Mouse (Mus musculus): ENCODE results near the gene Fbxl20.
A peak's percentile ranks its signal among the peaks of the same experiment; 100 is the strongest.
"Not testable (repeated sequence)": the region's sequence is repeated elsewhere in the genome, so short reads cannot be mapped to it uniquely, and the experiment has no call there.

Fbxl20 gene

DNA sequence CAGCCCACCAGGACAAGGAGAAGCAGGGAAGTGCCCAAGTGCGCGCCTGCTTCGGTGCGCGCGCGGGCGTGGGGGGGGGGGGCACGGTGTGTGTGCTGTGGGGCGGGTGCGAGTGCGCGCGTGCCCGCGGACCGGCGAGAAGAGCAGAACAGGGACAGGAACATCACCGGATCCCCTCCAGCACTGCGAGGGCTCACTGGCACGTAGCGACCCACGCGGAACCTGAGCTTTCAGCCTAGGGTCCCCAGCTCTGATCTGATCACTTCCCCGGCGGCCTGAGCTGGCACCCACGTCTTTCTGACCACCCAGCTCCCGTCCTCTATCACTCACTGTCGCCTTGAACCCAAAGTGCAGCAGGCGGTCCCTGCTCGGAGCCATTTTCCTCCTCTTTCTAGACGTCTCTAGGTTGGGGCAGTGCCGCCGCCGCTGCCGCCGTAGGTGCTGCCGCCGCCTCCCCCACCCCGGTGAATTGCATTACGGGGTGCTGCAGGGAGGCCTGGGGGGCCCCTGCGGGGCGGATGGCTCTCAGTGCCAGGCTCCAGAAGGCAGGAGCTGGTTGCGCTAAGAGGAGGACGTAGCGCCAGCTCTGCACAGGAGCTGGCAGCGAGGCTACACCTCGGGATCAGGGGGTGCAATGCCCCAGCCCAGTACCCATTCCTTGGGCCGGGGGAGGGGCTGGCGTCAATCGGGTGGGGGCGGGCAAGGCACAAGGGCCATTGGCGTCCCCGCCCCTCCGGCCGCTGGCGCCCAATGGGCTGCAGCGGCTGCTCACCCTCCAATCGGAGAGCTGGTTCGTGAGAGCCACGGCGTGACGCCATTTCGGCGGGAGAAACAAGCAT, at the start of gene Fbxl20:
TSS of gene Fbxl20 (minus strand) at position 618 of the 839 bp plus-strand sequence.
- DNase-seq (ENCODE audit: low spot score in 2 of 2) = peak; percentile 84 to 87

DNA sequence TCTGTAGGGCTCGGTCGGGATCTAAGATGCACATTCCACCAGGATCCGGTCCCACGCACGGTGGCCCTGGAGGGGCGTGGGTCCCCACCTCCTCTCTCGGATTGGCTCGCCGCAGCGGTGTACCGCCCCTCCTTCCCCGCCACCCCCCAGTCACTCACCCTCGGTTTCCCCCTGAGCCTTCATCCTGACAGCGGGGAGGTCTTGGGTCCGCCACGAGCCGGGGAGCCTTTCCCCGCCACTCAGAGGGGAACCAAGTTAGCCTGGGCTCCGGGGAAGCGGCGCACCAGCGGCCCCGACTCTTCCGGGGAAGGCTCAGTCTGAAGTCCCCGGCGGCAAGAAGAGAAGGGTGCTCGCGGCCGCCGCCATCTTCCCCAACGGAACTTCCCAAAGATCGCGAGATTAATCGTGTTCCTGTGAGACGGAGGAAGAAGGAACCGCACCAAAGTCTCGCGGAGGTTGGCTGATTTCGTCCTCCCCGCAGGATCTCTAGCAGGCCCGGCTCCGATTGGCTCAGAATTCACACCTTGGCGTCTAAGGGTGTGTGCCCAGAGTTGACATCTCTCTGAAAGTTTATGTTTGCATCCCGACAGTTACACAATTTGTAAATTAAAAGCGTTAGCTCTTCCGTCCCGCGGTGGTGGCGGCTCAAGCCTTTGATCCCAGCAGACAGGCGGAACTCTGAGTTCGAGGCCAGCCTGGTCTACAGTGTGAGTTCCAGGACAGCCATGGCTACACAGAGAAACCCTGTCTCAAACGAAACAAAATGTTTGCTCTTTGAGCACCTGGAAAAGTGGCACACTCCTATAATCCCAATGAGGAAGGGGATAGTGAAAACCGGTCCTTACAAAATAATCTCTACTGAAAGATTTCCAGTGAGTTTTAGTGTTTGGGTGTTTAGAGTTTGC, 43.0 kb upstream of the Fbxl20 start, which contains the start of gene Med1:
TSS of gene Med1 (minus strand) at position 393 of the 905 bp plus-strand sequence.
- DNase-seq (ENCODE audit: low spot score in 2 of 2) = peak; percentile 90 to 93

DNA sequence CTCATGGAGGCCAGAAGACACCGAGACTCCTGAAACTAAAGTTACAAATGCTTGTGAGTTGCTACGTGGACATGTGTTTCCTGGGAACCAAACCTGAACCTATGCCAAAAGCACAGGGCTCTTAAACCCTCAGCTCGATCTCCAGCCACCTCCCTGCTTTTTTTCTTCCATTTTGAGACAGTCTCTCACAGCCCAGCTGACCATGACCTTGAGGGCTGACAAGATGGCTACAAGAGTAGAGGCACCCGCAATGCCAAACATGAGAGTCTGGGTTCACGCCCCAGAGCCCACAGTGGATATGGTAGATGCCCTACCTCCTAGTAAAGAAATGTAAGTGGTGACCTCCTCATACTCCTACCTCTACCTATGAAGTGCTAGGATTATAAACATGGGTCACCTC, 40.6 kb upstream of the Fbxl20 start:
- DNase-seq (ENCODE audit: low spot score in 2 of 2) = no peak

DNA sequence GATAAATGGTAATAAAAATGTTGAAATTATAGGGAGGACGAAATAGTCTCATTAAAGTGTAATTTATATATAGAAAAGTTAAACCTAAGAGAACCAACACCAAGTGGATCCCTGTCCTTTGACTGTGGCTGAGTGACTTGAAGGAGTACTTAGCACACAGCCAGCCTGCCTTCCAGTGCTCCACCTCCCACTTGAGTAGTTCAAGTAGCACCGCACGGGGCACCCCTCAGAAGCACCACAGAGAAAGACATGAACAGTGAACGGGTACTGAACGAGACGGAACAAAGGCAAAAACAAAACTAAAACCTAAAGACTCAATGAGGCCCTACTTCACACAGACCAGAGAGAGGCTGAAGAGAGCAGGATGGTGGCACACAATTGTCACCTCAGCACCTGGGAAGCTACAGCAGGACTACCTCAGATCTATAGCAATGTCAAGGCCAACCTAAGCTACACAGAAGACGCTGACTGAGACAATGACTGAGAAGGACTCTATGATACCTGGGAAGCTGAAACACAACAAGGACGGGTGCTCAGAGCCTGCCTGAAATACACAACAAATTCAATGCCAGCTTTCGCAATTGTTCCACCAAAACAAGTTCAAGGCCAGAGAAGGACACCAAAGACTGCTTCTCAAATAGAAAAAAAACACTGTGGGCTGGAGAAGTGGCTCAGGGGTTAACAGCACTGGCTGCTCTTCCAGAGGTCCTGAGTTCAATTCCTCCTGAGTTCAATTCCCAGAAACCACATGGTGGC, 37.6 kb upstream of the Fbxl20 start:
- DNase-seq (ENCODE audit: low spot score in 2 of 2) = no peak

DNA sequence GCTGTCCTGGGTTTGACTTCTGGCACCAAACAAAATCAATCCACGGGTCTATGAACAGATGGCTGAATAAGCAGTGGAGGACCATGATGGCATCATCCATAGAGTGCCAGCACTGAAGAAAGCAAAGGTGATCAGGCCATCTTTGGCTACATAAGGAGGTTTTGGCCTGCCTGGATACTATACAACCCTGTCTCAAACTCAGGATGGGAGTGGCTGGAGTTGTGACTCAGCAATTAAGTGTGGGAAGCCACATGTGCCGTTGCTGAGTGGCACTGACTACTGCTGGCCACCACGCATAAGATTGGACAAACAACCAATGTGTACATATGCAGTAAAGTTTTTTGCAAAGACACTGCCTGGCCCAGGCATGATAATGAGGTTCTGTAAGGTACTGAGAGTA, 31.9 kb upstream of the Fbxl20 start:
- not testable (repeated sequence) for DNase-seq (ENCODE audit: low spot score in 2 of 2)

DNA sequence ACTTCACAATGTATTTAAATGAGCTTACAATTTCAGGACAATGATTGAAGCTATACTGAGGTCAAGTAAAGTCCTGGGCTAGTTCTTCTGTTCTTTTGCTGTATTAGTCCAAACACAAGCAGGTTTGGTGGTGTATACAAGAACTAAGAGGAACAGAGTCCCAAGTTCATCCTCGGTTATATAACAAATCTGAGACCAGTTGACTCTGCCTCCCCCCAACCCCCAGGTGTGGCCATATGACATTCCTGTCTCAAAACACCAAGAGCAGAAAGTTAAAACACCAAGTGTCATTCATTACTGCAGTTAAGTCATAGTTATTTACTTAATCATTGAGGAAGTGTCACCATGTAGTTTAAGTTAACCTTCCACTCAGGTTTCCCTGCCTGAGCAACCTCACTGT, 18.2 kb upstream of the Fbxl20 start:
- DNase-seq (ENCODE audit: low spot score in 2 of 2) = no peak

DNA sequence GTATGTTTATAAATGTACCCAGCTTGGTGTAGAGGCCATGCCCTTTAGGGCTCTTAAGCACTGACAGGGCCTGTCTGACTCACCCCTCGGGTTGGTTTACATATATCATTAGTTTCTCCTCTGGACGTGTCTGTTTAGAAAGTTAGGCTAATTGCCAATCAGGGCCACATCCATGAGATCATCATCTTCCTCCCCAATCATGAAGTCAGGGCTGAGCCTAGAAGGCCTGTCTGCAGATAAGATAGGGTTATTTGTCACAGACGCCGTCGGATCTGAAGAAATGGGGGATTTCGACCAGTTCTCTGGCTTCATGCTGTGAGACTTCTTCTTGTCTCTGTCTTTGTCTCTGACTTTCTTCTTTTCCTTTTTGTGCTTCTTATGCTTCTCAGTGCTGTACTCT, 4.9 kb upstream of the Fbxl20 start:
- DNase-seq (ENCODE audit: low spot score in 2 of 2) = no peak

DNA sequence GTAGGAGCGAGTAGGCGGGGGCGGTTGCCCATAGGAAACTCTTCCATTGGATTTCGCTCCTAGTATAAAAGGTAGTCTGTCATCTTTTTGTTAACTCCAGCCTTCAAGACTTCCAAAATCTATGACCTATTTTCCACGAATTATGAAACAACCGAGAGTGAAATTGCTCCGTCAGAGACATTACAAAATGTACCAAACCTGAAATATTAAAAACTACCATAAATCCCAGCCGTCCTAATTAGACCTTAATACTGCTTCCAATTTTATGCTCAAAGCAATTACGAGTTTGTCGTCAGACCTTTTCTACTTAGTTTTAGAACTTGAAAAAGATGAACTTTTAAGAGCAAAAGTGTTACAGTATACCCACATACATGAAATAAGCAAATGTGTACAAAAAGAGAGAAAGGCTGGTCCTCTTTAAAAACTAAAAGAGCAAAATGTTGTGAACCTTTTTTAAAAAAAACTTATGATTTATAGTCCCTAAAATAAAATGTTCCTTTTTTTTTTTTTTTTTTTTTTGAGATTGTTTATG, 488 bp upstream of the Fbxl20 start:
- DNase-seq (ENCODE audit: low spot score in 2 of 2) = no peak

DNA sequence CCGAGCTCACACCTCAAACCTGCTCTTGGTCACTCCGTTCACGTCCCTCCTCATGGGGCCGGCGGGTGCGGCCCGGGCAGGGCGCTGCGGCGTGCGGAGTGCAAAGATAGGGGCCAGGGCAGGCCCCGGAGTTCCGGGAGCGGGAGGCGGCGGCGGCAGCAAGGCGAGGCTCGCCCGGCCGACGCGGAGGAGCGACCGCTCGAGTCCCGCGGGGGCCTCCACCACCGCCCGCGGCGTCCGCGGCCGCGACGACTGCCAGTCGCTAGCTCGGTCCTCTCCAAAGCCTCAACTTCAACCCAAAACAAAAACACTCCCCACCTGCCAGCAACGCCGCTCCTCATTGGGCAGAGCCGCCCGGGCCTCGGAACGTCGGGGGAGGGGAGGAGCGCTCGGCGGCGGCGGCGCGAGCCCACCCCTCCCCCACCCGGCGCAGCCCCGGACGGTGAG, 876 bp downstream of the Fbxl20 start:
- DNase-seq (ENCODE audit: low spot score in 2 of 2) = peak; percentile 88 to 91

DNA sequence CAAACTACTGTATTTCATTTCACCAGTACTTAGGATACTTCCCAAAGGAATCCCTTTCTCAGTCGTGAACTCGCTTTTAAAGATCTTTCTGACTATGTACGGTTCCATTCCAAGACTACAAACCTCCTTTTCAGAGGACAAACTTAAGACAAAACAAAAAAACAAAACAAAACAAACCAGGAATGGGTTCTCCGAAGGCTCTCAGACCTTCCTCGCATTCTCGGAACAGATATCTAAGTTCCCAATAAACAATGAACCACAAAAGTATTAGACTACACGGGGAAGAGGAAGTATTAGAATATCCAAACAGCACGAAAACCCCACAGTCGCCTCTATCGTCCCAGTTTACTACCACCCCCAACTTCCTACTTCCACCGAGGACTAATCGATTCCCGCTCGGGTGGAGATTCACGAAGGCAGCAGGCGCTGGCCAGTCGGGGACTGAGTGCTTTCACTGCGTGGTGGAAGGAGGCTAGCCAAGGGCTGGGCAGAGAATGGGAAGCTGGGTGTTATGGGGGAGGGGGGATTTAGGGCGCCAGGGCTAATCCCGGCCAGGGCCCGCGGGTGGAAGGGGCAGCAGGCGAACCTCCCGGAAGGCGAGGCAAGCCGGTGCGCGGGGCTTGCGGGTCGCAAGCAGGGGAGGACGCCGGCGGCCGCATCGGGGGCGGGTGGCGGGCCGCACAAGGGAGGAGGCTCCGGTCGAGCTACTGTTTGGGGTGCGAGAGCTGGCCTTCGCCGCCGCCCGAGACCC, 1.5 kb downstream of the Fbxl20 start:
- DNase-seq (ENCODE audit: low spot score in 2 of 2) = peak; percentile 25 to 35

DNA sequence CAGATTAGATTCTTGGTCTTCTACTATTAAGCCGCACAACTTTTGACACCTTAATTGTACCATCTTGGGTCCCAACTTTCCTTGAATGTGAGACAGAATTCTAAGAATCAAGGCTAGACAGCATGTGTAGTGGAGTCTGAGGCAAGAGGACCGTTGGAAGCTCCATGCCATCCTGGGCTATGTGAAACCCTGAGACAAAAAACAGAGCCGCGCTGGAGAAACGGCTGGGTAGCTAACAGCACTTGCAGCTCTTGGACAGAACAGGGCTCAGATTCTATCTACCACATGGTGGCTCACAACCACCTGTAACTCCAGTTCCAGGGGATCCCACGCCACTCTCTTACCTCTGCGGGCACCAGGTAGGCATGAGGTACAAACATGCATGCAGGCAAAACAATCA, 4.3 kb downstream of the Fbxl20 start:
- no peak for DNase-seq (ENCODE audit: low spot score in 2 of 2)

DNA sequence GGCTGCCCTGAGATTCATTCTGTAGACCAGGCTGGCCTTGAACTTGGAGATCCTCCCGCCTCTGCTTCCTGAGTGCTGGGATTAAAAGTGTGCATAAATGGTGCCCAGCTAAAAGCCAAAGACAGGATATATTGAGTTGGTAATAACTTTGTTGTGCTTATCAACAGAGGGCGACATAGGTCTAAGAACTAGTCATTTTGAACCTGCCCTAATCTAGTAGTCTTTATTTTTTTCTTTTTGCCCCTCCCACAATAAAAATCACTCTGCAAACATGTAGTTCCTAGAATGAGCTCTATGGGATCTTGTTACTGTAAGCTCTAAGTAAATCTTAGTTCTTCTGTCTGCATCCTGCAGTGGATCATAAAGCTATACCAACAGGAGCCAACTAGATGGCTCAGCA, 7.7 kb downstream of the Fbxl20 start:
- no peak for DNase-seq (ENCODE audit: low spot score in 2 of 2)

DNA sequence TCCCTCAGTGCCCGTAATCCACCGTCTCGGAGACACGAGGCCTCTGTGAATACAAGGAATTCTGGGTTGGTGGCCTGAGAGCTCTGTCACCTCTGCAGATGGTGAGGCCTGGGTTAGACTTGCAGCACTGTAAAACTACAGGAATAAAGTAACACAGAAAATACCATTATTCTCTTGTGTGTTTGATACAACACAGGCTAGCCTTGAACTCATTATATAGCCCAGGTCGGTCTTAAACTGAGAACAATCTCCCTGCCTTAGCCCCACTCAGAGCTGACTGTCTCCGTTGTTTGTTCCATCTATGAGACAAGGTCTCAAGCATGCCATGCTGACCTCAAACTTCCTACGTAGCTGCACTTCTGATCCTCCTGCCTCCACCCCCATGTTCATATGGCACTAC, 11.3 kb downstream of the Fbxl20 start:
- no peak for DNase-seq (ENCODE audit: low spot score in 2 of 2)

DNA sequence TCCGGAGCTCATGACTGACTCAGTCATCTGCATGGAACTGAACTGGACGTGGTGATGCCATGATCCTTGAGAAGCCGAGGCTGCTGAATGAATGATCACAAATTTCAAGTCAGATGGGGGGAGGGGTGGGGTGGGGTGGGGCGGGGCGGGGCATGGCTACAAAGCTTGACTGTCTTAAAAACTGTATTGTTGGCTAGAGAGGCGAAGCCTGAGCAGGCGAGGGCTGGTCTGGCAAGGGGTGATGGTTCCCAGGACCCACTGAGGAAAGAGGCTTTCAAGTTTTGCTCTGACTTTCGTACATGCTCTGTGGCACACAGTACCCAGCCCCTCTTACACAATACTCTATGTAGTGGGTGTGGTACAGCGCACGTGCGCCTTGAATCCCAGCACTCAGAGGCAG, 12.4 kb downstream of the Fbxl20 start:
- no peak for DNase-seq (ENCODE audit: low spot score in 2 of 2)

DNA sequence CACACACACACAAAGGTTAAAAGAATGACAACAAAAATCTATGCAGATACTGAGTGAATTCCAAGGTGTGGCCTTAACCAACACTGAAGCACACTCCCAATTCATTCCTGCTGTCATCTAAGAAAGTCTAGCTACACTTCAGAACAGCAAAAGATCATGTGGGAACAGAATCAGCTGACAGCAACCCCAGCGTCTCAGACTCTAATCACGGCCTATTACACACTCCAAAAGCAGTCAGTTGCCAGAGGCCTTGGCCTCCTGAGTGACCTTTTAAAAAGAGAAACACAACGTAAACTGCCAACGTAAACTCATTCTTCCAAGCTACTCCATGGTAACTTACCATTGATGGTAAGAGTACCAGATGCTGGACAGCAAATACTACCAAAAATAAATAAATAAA, 15.3 kb downstream of the Fbxl20 start:
- DNase-seq (ENCODE audit: low spot score in 2 of 2) = no peak

DNA sequence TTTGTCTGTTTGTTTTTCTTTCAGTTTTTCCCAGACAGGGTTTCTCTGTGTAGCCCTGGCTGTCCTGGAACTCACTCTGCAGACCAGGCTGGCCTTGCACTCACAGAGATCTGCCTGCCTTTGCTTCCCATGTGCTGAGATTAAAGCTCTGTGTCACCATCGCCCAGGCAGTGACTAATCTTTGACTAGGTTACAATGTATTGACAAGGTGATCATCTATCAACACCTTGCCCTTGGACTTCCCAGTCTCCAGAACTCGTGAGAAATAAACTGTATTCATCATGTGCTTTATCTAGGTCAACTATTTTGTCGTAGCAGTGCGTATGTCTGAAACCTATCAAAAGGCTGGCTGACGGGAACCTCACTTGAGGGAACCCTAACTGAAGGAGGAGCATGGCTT, 26.8 kb downstream of the Fbxl20 start:
- no peak for DNase-seq (ENCODE audit: low spot score in 2 of 2)

DNA sequence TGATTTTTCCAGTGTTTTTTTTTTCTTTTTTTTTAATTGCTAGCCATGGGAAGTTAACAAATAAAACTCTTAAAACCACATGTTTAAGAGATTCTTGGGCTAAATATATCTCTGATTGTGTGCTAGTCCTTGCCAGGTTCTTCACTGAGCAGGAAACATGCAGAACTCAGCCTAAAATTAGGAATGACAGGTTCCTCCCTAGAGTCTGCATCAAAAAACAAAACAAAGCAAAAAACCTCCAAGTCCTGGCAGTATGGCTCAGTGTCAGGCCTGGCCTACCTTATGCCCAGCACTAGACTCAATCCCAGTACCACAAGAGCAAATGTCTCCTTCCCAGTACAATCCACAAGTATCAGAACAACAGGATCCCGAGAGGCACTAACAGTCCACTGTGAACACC, 35.8 kb downstream of the Fbxl20 start:
- no peak for DNase-seq (ENCODE audit: low spot score in 2 of 2)

DNA sequence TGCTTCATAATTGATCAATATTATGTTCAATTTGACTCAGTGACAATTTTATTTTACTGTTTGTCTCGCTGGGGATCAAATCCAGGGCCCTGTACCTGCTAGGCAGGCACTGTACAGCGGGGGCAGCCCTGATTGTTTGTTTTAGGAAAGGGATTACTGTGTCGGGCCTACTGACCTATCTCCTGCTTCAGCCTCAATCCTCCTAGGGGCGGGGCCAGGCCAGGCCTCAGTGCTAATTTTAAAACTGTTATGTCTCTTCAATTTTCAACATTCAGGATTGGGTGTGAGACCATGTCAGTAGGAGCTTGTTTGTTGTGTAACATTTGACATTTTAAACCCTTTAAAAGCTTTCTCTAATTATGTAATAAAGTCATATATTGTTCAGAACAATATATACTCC, 36.7 kb downstream of the Fbxl20 start:
- DNase-seq (ENCODE audit: low spot score in 2 of 2) = no peak

DNA sequence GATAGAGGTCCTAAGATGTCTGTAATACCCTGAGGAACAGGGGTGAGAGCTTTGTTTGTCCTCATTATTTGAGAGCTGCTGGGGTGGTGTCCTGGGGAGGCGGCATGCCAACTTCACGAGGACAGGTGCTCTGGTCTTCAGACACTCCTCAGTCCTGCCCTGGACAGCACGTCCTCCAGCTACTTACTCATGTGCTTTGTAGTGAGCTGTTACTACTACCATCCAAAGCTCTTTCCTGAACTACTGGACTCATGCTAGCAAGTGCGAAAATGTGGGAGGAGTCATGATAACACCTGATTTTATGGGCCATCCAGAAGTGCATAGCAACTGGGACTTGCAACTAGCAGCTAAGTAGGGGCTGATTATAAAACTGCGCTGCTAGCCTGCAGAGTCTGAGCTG, 40.5 kb downstream of the Fbxl20 start:
- no peak for DNase-seq (ENCODE audit: low spot score in 2 of 2)

DNA sequence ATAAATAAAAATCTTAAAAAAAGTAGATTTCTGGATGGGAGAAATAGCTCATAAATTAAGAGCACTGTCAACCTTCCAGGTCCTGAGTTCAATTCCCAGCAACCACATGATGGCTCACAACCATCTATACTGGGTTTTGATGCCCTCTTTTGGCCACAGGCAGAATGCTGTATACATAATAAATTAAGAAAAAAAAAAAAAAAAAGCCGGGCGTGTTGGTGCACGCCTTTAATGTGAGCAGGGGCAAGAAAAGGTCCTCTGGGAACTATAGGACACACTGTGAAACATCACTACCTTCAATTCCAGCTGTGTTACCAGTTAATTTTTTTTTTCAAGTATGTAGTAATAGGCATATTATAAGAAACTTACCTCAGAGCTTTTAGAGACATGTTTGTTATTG, 48.9 kb downstream of the Fbxl20 start:
- no peak for DNase-seq (ENCODE audit: low spot score in 2 of 2)

DNA sequence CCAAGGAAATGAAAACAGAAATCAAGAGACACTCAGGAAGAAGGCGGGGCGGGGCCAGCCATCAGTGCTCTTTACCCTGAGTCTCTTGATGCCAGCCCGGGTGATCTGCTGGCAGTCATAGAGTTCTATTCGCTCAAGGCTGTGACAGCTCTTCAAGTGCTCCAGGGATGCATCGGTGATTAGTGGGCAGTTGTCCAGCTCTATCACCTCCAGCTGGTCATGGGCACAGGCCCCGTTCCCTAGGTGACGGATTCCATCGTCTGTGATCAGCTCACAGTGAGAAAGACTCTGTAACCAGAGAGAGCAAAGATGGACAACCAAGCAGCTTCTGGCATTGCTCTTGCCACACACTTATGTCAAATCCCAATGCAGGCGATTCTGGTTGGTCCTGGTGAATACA, 59.6 kb downstream of the Fbxl20 start:
- no peak for DNase-seq (ENCODE audit: low spot score in 2 of 2)

Data from thymus, postnatal 10 days (tissue).